Mouse (Mus musculus): Measurements from ENCODE around the gene Ift122. TPM values are rescaled to one million over a fixed set of nuclear protein-coding genes. Genes with fewer than 3 reads are reported as not detected.

Ift122 gene
- polyA plus RNA-seq, 1 experiment, result 4.6 TPM

GRCm38 (mm10) chr6:115968700-115969099 is 115.4 kb downstream of the Ift122 start:
- Histone ChIP-seq H3K4me1 (ENCODE audit: control insufficient read depth, insufficient read depth, insufficient read length) (peaks cover 21% of the 10 kb centered on the region; the same call in 1 of the 2 replicates), H3K36me3 (ENCODE audit: control insufficient read depth, insufficient read depth, low read length) (peaks cover 11% of the 10 kb centered on the region), H3K27me3 (ENCODE audit: control insufficient read depth, insufficient read depth, low read length) (no peaks in the 10 kb centered on the region), H3K27ac (ENCODE audit: insufficient read depth, low read length) (no peak overlapping the region), H3K4me3 (ENCODE audit: extremely low read depth, insufficient read depth, insufficient read length) (no peak overlapping the region)
- no peak for TF ChIP-seq POLR2A (IDR thresholded peaks at IDR 0.05; ENCODE audit: low read depth, low read length)
- TF ChIP-seq CTCF (IDR thresholded peaks at IDR 0.05; ENCODE audit: extremely low read depth, insufficient read depth, insufficient read length, insufficient replicate concordance), result no peak
- 83% methylated on average over 6 of the region's 6 CpGs for WGBS
- DNase-seq (ENCODE audit: low read depth in 1 of 2, low spot score in 2 of 2), result no peak

- no peaks in the 10 kb centered on the region for H3K27me3 ChIP-seq (ENCODE audit: control insufficient read depth, insufficient read depth, low read length)
- H3K4me3 ChIP-seq (ENCODE audit: extremely low read depth, insufficient read depth, insufficient read length), result no peak overlapping the region
- peaks cover 8% of the 10 kb centered on the region for H3K36me3 ChIP-seq (ENCODE audit: control insufficient read depth, insufficient read depth, low read length)
- H3K4me1 ChIP-seq (ENCODE audit: control insufficient read depth, insufficient read depth, insufficient read length), result peaks cover 21% of the 10 kb centered on the region; the same call in 1 of the 2 replicates
- DNase-seq (ENCODE audit: low read depth in 1 of 2, low spot score in 2 of 2), result no peak
- WGBS, result 80% methylated on average over 9 of the region's 9 CpGs
- peak overlapping the region; percentile 5; the same call in 1 of the 2 replicates for H3K27ac ChIP-seq (ENCODE audit: insufficient read depth, low read length)
- TF ChIP-seq CTCF (IDR thresholded peaks at IDR 0.05; ENCODE audit: extremely low read depth, insufficient read depth, insufficient read length, insufficient replicate concordance) (no peak), POLR2A (IDR thresholded peaks at IDR 0.05; ENCODE audit: low read depth, low read length) (no peak)
Observed at GRCm38 (mm10) chr6:115969103-115969502, 115.8 kb downstream of the Ift122 start.

GRCm38 (mm10) chr6:115969952-115970351 is 116.7 kb downstream of the Ift122 start:
- peaks cover 21% of the 10 kb centered on the region; the same call in 1 of the 2 replicates for H3K4me1 ChIP-seq (ENCODE audit: control insufficient read depth, insufficient read depth, insufficient read length)
- peak overlapping the region; percentile 14; the same call in 1 of the 2 replicates for H3K27ac ChIP-seq (ENCODE audit: insufficient read depth, low read length)
- TF ChIP-seq POLR2A (IDR thresholded peaks at IDR 0.05; ENCODE audit: low read depth, low read length) (no peak), CTCF (IDR thresholded peaks at IDR 0.05; ENCODE audit: extremely low read depth, insufficient read depth, insufficient read length, insufficient replicate concordance) (no peak)
- DNase-seq (ENCODE audit: low read depth in 1 of 2, low spot score in 2 of 2), result no peak
- WGBS, result 29% methylated on average over 4 of the region's 6 CpGs
- H3K4me3 ChIP-seq (ENCODE audit: extremely low read depth, insufficient read depth, insufficient read length), result no peak overlapping the region
- no peaks in the 10 kb centered on the region for H3K27me3 ChIP-seq (ENCODE audit: control insufficient read depth, insufficient read depth, low read length)
- H3K36me3 ChIP-seq (ENCODE audit: control insufficient read depth, insufficient read depth, low read length), result peaks cover 7% of the 10 kb centered on the region

GRCm38 (mm10) chr6:115971273-115972060 is 118.2 kb downstream of the Ift122 start:
- WGBS, result 58% methylated on average over 13 of the region's 13 CpGs
- Histone ChIP-seq H3K27ac (ENCODE audit: insufficient read depth, low read length) (peak overlapping the region; percentile 8; the same call in 1 of the 2 replicates), H3K4me3 (ENCODE audit: extremely low read depth, insufficient read depth, insufficient read length) (no peak overlapping the region), H3K27me3 (ENCODE audit: control insufficient read depth, insufficient read depth, low read length) (no peaks in the 10 kb centered on the region), H3K36me3 (ENCODE audit: control insufficient read depth, insufficient read depth, low read length) (peaks cover 6% of the 10 kb centered on the region; the same call in 1 of the 2 replicates), H3K4me1 (ENCODE audit: control insufficient read depth, insufficient read depth, insufficient read length) (peaks cover 21% of the 10 kb centered on the region; the same call in 1 of the 2 replicates)
- DNase-seq (ENCODE audit: low read depth in 1 of 2, low spot score in 2 of 2), result no peak
- TF ChIP-seq CTCF (IDR thresholded peaks at IDR 0.05; ENCODE audit: extremely low read depth, insufficient read depth, insufficient read length, insufficient replicate concordance), result no peak
- TF ChIP-seq POLR2A (IDR thresholded peaks at IDR 0.05; ENCODE audit: low read depth, low read length), result no peak

- 78% methylated on average over 7 of the region's 7 CpGs for WGBS
- no peak overlapping the region for H3K4me3 ChIP-seq (ENCODE audit: extremely low read depth, insufficient read depth, insufficient read length)
- H3K4me1 ChIP-seq (ENCODE audit: control insufficient read depth, insufficient read depth, insufficient read length), result peaks cover 21% of the 10 kb centered on the region; the same call in 1 of the 2 replicates
- no peak overlapping the region for H3K27ac ChIP-seq (ENCODE audit: insufficient read depth, low read length)
- H3K27me3 ChIP-seq (ENCODE audit: control insufficient read depth, insufficient read depth, low read length), result no peaks in the 10 kb centered on the region
- TF ChIP-seq POLR2A (IDR thresholded peaks at IDR 0.05; ENCODE audit: low read depth, low read length) (no peak), CTCF (IDR thresholded peaks at IDR 0.05; ENCODE audit: extremely low read depth, insufficient read depth, insufficient read length, insufficient replicate concordance) (no peak)
- no peak for DNase-seq (ENCODE audit: low read depth in 1 of 2, low spot score in 2 of 2)
- peaks cover 1% of the 10 kb centered on the region; the same call in 1 of the 2 replicates for H3K36me3 ChIP-seq (ENCODE audit: control insufficient read depth, insufficient read depth, low read length)
Observed at GRCm38 (mm10) chr6:115972083-115972764, 119.0 kb downstream of the Ift122 start.

- H3K27me3 ChIP-seq (ENCODE audit: control insufficient read depth, insufficient read depth, low read length), result no peaks in the 10 kb centered on the region
- WGBS, result 80% methylated on average over 15 of the region's 15 CpGs
- H3K4me3 ChIP-seq (ENCODE audit: extremely low read depth, insufficient read depth, insufficient read length), result no peak overlapping the region
- peaks cover 21% of the 10 kb centered on the region; the same call in 1 of the 2 replicates for H3K4me1 ChIP-seq (ENCODE audit: control insufficient read depth, insufficient read depth, insufficient read length)
- TF ChIP-seq POLR2A (IDR thresholded peaks at IDR 0.05; ENCODE audit: low read depth, low read length), result no peak
- TF ChIP-seq CTCF (IDR thresholded peaks at IDR 0.05; ENCODE audit: extremely low read depth, insufficient read depth, insufficient read length, insufficient replicate concordance), result no peak
- DNase-seq (ENCODE audit: low read depth in 1 of 2, low spot score in 2 of 2), result no peak
- no peaks in the 10 kb centered on the region for H3K36me3 ChIP-seq (ENCODE audit: control insufficient read depth, insufficient read depth, low read length)
- no peak overlapping the region for H3K27ac ChIP-seq (ENCODE audit: insufficient read depth, low read length)
Observed at GRCm38 (mm10) chr6:115973139-115973875, 120.0 kb downstream of the Ift122 start.
